In genomic region chr12:51829290-51830076, GRCm38 (mm10) we compare ENCODE assay signal across 8 mouse cellular contexts. TPM values are rescaled to one million over a fixed set of nuclear protein-coding genes. Genes with fewer than 3 reads are reported as not detected.
DNase-seq lines count a peak whose midpoint lies in the region; ATAC-seq and TF ChIP-seq lines count a peak whose summit lies in the region.

Hectd1 (minus strand) TSS chr12:51829536.

- peak within 1 kb of the TSS; percentile 89 for H3K27ac ChIP-seq in bone marrow macrophage, adult 2 months (ENCODE audit: insufficient read depth, low read depth, low read length)
- H3K27ac ChIP-seq in heart, embryonic 11.5 days (ENCODE audit: low read depth, low read length) = peak within 1 kb of the TSS; percentile 100
- peak within 1 kb of the TSS; percentile 99 for H3K27ac ChIP-seq in kidney, embryonic 16.5 days (ENCODE audit: low read length)

- DNase-seq in B cell, adult 2 months = peak; percentile 85 to 89
- peak; percentile 89 for DNase-seq in liver
- DNase-seq in monocyte, adult 2 months (ENCODE audit: low read depth in 1 of 2, low spot score in 2 of 2) = peak; percentile 50 to 80
- DNase-seq in spleen, postnatal 14 days (ENCODE audit: low spot score in 2 of 2) = peak; percentile 74 to 77

- H3K4me1 ChIP-seq in bone marrow macrophage, adult 2 months (ENCODE audit: control insufficient read depth, insufficient read depth, low read length) = peaks cover 15% of the 10 kb centered on the region
- H3K4me1 ChIP-seq in heart, embryonic 11.5 days (ENCODE audit: control insufficient read depth, insufficient read depth, low read length) = peaks cover 11% of the 10 kb centered on the region; the same call in 1 of the 2 replicates
- peaks cover 16% of the 10 kb centered on the region for H3K4me1 ChIP-seq in kidney, embryonic 16.5 days (ENCODE audit: insufficient read depth, low read length)

- no peaks in the 10 kb centered on the region for H3K9me3 ChIP-seq in heart, embryonic 11.5 days (replicated peaks; ENCODE audit: control insufficient read depth, low read length)
- H3K9me3 ChIP-seq in kidney, embryonic 16.5 days (ENCODE audit: low read length) = no peaks in the 10 kb centered on the region

- peaks cover 6% of the 10 kb centered on the region; the same call in 1 of the 2 replicates for H3K36me3 ChIP-seq in heart, embryonic 11.5 days (ENCODE audit: control insufficient read depth, insufficient read depth, low read length)
- peaks cover 12% of the 10 kb centered on the region for H3K36me3 ChIP-seq in kidney, embryonic 16.5 days (ENCODE audit: insufficient read depth, low read length)

- ATAC-seq in erythroblast, adult 5-6 weeks (replicated peaks; ENCODE audit: low FRiP score, poor library complexity, severe bottlenecking) = peak; percentile 72
- peak; percentile 92 for ATAC-seq in heart, embryonic 11.5 days (replicated peaks; ENCODE audit: insufficient number of reproducible peaks, low FRiP score, low TSS enrichment)
- ATAC-seq in kidney, embryonic 16.5 days (ENCODE audit: low FRiP score, low TSS enrichment) = peak; percentile 97

- peak within 1 kb of the TSS; percentile 98 for H3K4me3 ChIP-seq in bone marrow macrophage, adult 2 months (ENCODE audit: insufficient read depth, low read length)
- peak within 1 kb of the TSS; percentile 99 for H3K4me3 ChIP-seq in heart, embryonic 11.5 days (ENCODE audit: low read depth, low read length)
- peak within 1 kb of the TSS; percentile 98 for H3K4me3 ChIP-seq in kidney, embryonic 16.5 days (ENCODE audit: low read length)

- WGBS in heart, embryonic 11.5 days (ENCODE audit: insufficient replicate concordance) = under 1% methylated on average over 93 of the region's 114 CpGs
- under 1% methylated on average over 99 of the region's 114 CpGs for WGBS in kidney, embryonic 16.5 days

- H3K9ac ChIP-seq in heart, embryonic 11.5 days (ENCODE audit: low read depth, low read length) = peak within 1 kb of the TSS; percentile 100
- H3K9ac ChIP-seq in kidney, embryonic 16.5 days (replicated peaks; ENCODE audit: low read length) = peak within 1 kb of the TSS; percentile 100

- TF ChIP-seq POLR2A in bone marrow macrophage, adult 2 months (IDR thresholded peaks at IDR 0.05; ENCODE audit: borderline replicate concordance, low read depth, low read length) = no peak

- H3K4me2 ChIP-seq in heart, embryonic 11.5 days = peak within 1 kb of the TSS; percentile 83
- H3K4me2 ChIP-seq in kidney, embryonic 16.5 days (replicated peaks; ENCODE audit: low read depth, low read length) = peak within 1 kb of the TSS; percentile 77

- TF ChIP-seq CTCF in bone marrow macrophage, adult 2 months (IDR thresholded peaks at IDR 0.05; ENCODE audit: low read depth, low read length) = 0 out of 2 replicates have a peak, but pooled peaks have one; percentile 5

- no peaks in the 10 kb centered on the region for H3K27me3 ChIP-seq in heart, embryonic 11.5 days (ENCODE audit: control insufficient read depth, insufficient read depth, low read length)
- H3K27me3 ChIP-seq in kidney, embryonic 16.5 days (ENCODE audit: insufficient read depth, low read length) = no peaks in the 10 kb centered on the region

RNA-seq across cellular contexts. Expression of gene Hectd1, which starts in this region (rescaled TPM):
- 30.7 and 34.3 TPM in 2 replicates for polyA plus RNA-seq in bone marrow macrophage, adult 2 months (2012; ENCODE audit: insufficient read depth, insufficient read length, missing spikeins)
- total RNA-seq in erythroblast, adult 5-6 weeks (2015; ENCODE audit: low replicate concordance) = 251 and 276 TPM in 2 replicates
- total RNA-seq in erythroblast, adult 5-6 weeks (2017; ENCODE audit: low replicate concordance) = 521 and 575 TPM in 2 replicates
- 38.7 and 42.4 TPM in 2 replicates for polyA plus RNA-seq in heart, embryonic 11.5 days (2014; fragmentation: Nextera tagmentation; extraction: Ambion mirVana)
- 37.3 and 41.8 TPM in 2 replicates for polyA plus RNA-seq in kidney, embryonic 16.5 days (2015; fragmentation: Nextera tagmentation; extraction: Ambion mirVana)

Comparison
In these comparisons a context has a peak if more than half of its experiments do, and no peak if none do; other contexts are left out.
1. Peak in every context shown above with its lines: DNase-seq, ATAC-seq, H3K4me3 ChIP-seq and H3K27ac ChIP-seq.